Mouse (Mus musculus) common myeloid progenitor, adult 5-6 weeks (primary cell): ENCODE results near the gene D5Ertd579e. TPM values are rescaled to one million over a fixed set of nuclear protein-coding genes. Genes with fewer than 3 reads are reported as not detected.
A peak's percentile ranks its signal among the peaks of the same experiment; 100 is the strongest.

Source experiments
- ATAC-seq: replicated peaks from 2 replicates; pipeline ENCODE4 v1.8.0; 2016; ENCODE audit warnings: low read depth, mild to moderate bottlenecking, moderate TSS enrichment, inconsistent platforms; ENCODE audit not compliant: poor library complexity, severe bottlenecking
- total RNA-seq: library from RNA; stranded (forward); fragments of 200-1000, 187-1606 nt; gene quantifications from 2 replicates; pipeline ENCODE4 v1.2.3, GENCODE M21; 2017

Gene D5Ertd579e
- total RNA-seq, 1 experiment from 2014 or later, result 44.8 TPM

DNA sequence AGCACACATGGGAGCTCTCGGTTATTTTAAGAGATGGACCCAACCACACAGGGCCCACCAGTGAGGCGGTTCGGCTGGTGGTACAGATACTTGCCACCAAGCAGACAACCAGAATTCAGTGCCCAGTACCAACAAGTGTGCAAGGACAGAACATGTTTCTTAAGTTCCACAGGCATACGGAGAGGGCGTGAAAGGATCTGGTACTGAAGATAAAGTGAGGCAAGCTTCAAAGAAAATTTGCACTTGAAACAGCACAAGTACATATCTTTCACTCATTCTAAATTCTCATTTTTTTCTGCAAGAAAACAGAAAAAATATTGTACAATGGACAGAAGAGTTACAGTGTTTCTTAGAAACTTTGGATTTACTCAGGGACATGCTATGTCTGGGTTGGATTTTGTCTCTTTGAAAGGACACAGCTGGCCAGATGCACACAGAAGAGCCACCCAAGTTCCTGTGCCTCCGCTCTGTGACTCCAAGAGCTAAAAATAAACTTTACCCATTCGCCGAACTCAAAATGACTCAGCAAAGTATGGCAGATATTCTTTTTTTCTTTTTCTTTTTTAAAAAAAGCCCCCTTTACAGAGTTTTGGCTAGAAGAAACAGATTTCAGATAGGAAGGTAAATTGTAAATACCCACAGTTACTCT is 75.3 kb downstream of the D5Ertd579e start:
- ATAC-seq, result peak; percentile 69

DNA sequence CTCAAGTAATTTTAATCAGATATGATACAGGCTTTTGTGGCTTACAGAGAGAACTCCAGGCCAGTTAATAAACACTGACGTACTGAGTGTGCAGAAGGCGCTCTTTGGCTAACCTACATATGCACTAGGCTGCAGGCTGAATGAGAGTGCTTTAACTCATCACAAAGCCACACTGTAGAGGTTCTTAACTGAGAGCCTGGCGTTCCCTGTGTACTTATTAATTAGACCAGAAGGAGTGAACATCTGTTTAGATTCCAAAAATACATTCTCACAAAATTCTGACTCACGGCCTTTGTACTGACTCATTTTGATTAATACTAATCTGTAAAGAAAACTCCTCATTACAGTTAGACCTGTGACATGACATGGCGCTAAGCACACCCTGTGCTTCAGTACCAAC is 76.9 kb downstream of the D5Ertd579e start:
- ATAC-seq, result no peak

DNA sequence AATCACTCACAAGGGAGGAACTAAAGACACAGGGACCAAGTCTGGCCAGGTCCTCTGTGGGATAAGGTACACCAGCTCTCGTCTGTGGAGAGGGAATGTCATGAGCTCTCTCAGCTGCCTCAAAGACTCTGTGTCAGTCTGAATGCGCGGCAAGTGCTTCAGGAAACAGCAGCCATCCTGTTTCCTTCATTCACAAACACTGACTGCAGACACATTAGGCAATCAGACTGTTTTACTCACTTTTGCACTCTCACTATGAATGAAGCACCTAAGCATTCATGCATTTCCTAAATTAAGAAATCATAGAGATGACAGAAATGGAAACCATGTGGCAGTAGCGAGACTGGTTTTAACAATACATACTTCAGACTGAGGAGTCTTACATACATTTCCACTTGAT is 77.5 kb downstream of the D5Ertd579e start:
- peak; percentile 33; the same call in 1 of the 2 replicates for ATAC-seq

DNA sequence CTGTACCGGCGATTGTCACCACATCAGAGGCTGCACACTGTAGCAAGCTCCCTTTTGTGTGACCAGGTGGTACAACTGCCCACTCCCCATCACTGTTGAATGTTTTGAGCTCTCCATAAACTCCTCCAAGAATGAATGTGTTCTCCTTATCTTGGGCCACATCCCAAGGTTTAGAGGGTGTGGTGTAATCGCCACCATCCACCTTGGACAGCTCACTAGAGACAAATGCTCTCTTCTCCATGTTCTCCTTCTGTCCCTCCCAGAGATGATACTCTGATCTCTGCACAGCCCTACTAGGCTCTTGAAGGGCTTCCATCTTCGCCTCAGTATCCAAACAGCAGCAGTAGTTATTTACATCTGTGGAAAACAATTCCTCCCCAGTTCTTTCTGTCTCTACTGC is 81.7 kb downstream of the D5Ertd579e start:
- no peak for ATAC-seq

DNA sequence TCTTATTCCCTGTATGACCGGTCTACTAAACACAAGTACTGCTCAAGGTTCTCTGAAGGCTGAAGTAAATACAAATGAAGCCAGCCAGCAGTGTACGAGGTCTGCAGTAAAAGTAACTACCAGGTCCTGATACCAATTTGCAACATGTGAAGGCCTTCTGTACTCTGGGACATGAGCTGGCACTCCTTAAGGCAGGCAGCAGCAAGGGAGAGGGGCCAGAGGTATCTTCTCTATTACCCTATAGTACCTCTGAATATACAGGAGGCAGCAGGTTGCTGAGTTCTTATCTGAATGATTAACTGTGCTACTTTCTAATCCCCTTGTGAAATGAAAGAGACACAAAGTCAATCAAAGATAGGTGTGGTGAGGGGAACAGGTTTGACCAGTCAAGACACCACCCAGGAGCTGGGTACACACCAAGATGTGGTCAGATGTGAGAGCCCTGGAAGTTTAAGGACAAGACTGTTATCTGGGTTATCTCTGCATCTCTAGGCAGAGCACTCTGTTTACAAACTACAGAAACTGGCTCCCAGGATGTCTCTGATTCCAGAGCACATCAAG is 86.8 kb downstream of the D5Ertd579e start:
- no peak for ATAC-seq

DNA sequence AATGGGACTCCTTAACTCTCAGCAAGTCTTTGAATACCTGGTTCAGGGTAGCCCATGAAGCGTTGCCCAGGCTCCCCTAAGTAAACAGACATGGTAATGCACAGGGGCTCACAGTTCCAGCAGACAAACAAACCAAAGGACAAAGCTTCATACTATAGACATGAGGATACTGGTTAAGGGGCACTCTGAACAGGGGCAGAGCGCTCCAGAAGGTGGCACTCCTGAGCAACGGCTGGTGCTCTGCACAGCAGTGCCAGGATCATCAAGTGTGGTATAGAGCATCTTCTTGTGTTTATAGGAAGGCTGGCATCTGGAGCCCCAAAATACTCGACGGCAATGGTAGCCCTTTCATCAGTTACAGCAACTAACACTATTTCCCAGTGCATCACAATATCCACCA is 92.8 kb downstream of the D5Ertd579e start:
- peak; percentile 76 for ATAC-seq

DNA sequence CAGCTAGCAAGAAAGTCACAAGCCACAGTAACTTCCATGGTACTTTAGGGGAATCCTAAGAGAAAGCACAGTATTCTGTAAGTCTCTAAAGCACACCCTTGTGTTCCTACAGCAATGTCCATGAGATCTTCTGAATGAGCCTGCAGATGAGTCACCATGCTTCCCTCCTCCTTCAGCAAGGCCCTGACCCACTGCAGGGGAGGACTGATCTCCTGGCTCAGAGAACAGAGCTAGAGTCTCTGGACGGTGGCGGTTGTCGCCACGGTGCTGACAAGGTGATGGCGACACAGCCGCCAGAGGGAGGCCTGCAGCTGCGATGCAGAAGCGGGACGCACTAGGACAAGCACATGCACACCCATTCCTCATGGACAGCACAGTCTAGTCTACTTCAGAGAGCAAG is 93.8 kb downstream of the D5Ertd579e start:
- ATAC-seq, result no peak

DNA sequence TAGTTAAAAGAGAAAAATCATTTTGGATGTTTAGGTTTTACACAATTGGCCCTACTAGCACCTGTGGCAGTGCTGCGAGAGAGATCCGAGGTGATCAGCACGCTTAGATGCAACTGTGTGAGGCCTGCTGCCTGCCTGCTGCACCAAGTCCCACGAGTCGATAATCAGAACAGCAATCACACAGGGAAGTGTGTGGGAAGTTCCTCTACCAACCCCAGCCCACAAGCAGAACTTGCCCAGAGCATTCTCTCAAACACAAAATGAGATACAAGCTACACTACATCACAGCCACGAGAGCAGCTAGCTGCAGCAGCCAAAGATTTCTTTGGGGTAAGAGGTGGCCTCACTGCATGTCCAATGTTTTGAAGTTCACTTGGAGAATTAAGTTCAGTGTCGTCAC is 94.3 kb downstream of the D5Ertd579e start:
- no peak for ATAC-seq

DNA sequence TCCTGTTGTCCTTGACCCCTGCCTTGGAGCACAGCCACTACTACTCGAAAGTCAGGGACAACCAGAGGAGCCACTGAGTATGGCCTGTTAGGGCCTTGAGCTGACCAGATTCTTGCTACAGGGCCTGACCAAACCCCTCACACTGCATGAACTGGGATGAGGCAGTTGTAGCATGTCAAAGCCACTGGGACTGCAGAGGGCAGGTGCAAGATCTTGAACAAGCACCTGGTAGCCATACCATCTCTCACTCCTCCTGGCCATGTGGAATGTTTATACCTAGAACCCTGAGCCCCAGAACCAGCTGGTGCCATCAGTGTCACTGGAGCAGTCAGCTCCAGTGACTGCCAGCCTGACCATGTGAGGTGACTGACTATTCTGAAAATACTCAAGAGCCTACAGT is 96.9 kb downstream of the D5Ertd579e start:
- no peak for ATAC-seq

DNA sequence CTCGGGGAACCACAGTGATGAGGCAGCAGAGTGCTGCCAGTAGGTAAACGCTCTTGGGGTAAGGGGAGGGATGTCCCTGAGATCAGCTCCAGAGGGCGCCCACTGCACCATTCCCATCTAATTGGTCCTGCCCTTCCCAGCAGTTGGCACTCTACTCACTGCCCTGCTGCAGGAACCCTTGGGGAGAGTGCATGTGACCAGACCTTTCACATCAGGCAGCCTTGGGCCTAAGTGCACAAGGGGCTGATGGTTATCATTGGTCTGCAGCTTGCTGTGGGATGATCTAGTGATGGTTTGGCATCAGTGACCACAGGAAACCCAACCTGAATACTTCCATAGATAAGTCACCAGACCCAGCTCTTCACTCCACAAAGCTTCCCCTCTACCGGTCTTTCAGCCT is 98.2 kb downstream of the D5Ertd579e start:
- peak; percentile 82 for ATAC-seq

DNA sequence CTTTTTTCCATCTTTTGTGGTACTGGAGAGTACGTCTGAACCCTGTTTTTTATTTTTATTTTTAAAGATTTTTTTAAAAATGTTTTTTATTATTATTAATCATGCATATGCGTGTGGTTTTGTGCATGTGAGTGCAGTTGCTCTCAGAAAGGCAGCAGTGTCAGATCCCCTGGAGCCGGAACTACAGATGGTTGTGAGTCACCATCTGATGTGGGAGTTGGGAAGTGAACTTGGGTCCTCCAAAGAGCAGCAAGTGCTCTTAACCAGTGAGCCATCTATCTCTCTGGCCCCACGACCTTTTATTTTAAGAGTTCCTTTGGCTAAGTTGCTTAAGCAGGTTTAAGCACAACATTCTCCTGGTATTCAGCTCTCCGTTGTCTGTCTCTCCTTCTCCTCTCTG is 99.6 kb downstream of the D5Ertd579e start:
- ATAC-seq, result no peak

DNA sequence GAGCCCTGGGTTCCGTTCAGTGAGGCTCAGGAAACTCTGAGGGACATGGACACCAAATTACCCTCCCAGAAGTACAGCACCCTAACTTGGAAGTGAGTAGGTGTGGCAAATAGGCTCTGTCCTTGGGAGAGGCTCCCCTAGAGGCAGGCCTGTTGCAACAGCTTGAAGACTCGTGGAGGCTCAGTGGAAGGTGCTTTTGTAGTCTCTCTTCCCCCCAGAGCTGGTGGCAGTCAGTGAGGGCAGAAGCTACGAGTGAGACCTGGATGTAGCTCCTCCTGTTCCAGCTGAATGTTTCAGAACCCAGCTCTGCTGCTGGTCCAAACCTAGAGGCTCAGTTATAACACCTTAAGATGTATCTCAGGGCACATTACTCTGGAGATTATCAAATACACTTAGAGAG is 100.7 kb downstream of the D5Ertd579e start:
- ATAC-seq, result 0 out of 2 replicates have a peak, but pooled peaks have one; percentile 16

DNA sequence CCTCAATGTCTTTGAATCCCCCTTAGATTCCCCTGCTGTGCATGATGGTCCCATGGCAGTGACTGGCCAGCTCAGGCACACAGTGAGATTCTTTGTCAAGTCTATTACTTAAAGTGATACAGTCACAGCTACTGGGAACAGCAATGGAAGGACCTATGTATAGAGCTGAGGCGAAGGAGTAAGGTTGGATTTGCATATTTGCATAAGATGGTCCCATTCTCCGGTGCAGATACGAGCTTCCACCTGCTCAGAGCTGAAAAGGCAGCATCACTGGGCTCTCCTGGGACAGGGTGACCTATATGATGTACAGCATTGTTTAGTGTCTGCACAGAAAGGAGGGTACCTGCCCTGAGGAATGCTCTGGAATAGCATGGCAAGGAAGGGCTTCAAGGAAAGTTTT is 101.5 kb downstream of the D5Ertd579e start:
- no peak for ATAC-seq

DNA sequence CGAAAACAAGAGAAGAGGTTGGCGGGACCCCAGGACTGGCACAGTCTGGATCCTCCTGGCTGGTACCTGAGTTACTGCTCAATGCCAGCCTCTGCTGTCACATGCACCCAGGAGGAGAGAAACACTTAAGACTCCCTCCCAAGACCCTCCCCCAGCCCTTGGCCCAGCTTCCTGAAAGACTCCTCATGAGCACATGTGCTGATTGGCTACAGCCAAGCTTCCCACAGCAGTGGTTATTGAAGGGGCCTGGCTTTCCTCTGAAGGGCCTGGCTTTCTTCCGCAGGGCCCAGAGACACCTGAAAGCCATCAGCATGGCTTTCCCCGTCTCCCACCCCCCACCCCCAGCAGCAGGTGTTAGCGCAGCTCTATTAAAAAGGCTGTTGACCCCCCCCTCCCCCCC is 102.6 kb downstream of the D5Ertd579e start, which contains the start of gene Tbc1d14:
TSS of gene Tbc1d14 (minus strand) at position 101 of the 400 bp plus-strand sequence.
- ATAC-seq, result no peak

DNA sequence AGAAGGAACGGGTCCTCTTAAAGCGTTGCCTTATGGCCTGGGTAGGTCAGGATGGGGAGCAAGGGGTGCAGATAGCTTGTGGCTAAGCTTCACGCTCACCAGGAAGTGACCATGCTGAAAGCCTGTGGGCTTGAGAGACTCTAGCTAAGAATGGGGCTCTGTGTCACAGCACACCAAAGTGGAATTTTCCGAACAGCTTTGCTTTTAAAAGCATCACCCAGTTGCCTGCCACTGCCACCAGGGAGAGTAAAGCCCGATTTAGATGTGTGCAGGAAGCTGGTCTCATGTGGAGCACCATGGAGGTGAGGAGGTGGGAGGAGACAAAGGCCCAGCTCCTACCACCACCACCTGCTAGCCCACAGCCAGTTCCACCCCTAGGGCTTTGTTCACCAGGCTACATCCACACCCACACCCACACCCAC is 105.3 kb downstream of the D5Ertd579e start:
- peak; percentile 72 for ATAC-seq

DNA sequence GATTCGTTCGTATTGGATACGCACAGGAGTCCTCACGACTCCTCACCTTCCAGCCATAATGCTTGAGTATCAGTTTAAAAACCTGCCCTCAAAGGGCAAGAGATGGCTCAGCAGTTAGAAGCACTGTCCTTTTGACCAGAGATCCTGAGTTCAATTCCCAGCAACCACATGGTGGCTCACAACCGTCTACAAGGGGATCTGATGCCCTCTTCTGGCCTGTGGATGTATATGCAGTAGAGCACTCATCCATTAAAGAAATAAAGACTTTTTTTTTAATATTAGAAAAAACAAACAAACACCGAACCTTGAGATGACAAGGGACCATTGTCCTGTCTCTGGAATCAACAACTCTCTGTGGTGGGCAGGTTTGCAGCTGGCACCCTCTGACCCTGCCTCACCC is 111.5 kb downstream of the D5Ertd579e start:
- ATAC-seq, result no peak

DNA sequence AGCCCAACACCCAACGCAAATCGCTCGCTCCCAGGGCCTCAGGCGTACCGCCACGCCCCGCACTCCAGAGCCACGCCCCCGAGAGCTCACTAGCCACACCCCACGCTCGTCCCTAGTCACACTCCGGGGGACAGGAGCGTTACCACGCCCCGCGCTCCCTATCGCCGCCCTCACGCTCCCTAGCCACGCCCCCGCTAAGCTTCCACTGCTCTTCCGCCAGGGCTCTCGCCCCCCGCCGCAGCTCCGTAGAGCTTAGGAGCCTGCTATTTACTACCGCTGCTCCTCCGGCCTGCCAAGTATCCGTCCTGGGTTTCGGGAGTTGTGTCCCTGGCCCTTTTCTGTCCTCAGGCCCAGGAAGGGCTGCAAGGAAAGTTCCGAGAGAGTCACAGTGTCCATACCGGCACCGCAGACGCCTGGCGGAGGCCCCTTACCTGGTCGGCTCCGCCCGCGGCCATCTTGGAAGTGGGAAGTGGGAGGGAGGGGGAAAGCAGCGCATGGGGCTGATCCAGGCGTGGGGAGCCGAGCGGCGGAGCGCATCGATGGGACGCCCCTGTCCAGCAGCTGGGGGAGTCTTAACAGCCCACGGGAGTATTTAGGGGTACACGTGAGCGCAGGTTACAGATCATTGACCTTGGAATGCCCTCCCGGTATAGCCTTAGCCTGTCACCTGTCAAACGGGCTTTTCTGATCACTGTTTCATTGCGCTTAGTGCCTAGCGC is 113.7 kb downstream of the D5Ertd579e start:
- ATAC-seq, result peak; percentile 94

DNA sequence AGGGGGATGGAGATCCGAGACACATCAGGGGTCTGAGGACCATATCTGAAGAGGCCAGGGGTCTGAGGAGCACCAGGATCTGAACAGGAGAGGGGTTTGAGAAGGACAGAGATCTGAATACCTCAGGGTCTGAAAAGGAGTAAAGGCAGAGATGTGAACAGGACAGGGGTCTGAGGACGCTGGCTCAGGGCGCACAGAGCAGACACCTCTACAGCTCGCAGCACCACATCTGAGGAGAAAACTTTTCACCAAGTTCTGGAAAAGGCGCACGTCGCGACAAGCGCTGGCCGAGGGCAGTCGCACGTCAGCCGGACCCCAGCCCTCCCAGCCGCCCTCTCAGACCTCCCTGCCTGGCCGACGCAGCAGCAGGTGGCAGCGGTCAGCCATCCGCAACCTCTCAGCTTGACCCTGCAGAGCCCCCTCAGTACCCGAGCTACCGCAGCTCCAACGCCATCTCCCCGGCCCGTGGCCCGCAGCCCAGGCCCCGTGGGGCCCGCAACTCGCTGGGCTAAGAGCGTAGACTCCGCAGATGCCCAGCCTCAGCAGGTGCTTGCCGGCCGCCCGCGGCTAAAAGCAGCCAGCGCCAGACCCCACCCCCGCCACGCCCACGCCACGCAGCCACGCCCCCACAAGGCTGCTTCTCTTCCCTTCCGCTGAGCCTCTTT is 114.4 kb downstream of the D5Ertd579e start:
- ATAC-seq, result no peak

DNA sequence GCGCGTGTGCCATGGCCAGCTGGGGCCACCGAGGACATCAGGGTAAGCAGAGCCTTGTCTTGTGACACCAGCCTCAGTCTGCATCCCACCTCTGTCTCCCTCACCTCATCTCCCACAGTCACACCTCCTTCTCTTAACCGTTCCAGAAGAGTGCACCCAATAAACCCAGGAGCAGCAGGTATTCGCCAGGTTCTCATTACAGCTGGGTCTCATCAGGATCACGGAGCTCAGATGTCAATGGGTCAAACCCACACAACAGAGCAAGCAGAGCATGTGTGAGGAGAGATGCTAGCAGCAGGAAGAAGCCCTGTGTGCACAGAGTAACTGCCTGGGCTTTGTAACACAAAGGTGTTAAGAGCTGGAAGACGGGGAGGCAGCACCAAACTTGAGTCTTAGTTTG is 115.9 kb downstream of the D5Ertd579e start:
- no peak for ATAC-seq

DNA sequence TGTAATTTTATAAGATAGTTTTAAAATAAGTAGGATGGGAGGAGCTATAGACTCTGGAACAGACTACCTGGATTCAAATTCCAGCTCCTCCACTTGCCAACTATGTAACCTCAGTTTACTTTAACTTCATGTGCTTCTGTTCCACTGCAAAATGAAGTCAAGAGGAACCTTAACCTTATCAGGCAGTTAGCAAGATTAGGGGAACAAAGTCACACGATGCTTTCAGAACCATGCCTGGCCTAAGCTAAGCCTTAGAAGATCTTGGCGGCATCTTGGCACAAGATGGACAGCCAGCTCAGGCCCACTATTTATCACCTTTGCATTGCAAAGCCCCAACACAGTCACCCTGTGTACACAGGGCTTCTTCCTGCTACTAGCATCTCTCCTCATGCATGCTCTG is 116.8 kb downstream of the D5Ertd579e start:
- ATAC-seq, result no peak

DNA sequence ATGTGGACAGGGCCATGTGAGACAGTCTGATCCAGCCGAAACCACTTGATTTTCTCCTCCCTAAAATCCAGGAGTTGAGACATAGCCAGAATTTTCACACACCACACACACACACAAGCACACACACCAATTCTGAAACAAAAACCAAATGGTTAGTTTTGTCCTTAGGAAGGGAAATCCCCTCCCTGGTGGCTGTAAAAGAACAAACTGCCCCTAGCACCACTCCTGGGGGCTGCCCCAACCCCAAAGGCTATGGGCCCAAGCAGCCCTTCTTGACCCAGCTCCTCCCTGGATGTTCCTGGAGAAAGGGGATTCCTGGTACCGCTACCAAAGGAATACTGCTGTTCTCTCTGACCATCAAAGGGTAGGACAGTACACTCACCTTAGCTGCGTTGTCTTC is 119.4 kb downstream of the D5Ertd579e start:
- ATAC-seq, result no peak
